Mouse (Mus musculus): ENCODE results near the gene Pknox2.

The Pknox2 gene

GRCm38 (mm10) chr9:37147359-37147685 is at the start of gene Pknox2:
Gene Pknox2 (minus strand): TSS chr9:37147407.
- DNase-seq (ENCODE audit: low read depth, low spot score), result peak; percentile 83

- no peak for DNase-seq (ENCODE audit: low read depth, low spot score)
These were observed 40.8 kb upstream of the Pknox2 start for GRCm38 (mm10) chr9:37188024-37188423.

- DNase-seq (ENCODE audit: low read depth, low spot score), result no peak
These were observed 40.2 kb upstream of the Pknox2 start for GRCm38 (mm10) chr9:37187407-37187806.

GRCm38 (mm10) chr9:37183176-37183575 is 36.0 kb upstream of the Pknox2 start:
- no peak for DNase-seq (ENCODE audit: low read depth, low spot score)

GRCm38 (mm10) chr9:37181596-37181995 is 34.4 kb upstream of the Pknox2 start:
- no peak for DNase-seq (ENCODE audit: low read depth, low spot score)

DNA sequence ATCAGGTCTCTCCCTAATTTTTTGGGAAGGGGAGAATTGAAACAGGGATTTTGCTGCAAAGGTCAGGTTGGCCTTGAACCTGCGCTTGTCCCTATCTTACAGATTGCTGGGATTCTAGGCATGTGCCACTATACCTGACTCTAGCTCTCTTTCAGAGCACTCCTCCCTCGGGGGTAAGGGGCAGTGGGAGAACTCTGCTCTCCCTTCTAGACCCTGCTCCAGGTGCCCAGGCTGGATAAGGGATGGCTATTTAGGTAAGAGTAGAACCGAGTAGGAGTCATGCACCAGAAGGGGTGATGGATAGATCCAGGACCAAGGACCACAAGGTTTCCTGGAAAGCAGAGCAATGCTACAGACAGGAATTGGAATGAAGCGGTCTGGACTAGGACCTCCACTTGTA is 32.4 kb upstream of the Pknox2 start:
- DNase-seq (ENCODE audit: low read depth, low spot score), result no peak

DNA sequence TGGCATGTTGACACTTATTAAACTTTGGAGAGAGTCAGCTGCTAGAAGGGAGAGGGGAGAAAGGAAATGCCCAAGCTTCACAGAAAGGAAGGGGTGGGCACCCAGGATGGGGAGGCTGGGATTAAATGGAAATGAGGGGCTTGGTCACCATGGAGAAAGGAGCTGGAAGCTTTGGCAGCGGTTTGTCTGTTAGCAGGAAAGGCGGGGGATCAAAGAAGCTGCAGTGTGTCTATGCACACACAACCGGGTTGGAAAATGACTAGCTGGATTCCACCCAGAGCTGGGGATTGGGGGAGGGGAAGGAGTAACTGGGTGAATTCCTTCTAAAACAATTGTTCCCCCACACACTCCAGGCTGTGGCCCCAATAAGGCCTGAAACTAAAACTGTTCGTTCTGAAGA is 31.7 kb upstream of the Pknox2 start:
- no peak for DNase-seq (ENCODE audit: low read depth, low spot score)

DNA sequence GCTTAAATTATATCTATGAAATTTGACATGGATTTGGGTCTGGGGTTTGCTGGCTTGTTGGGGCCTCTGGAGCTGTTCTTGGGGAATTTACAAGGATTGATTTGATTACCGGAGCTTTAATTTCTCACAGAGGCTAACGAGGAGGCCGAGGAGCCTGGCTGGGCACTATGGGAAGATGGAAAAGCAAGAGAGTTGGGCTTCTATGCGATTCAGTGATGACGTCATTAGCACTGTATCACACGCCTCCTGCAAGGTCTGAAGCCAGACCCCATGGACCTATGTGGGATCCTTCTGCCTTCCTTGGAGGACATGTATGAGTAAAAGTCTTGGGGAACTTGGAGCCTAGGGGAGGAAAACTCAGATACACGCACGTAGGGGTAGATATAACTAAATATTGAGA is 30.3 kb upstream of the Pknox2 start:
- DNase-seq (ENCODE audit: low read depth, low spot score), result no peak

GRCm38 (mm10) chr9:37177107-37177506 is 29.9 kb upstream of the Pknox2 start:
- DNase-seq (ENCODE audit: low read depth, low spot score), result peak; percentile 63

- no peak for DNase-seq (ENCODE audit: low read depth, low spot score)
These were observed 28.8 kb upstream of the Pknox2 start for GRCm38 (mm10) chr9:37176002-37176401.

GRCm38 (mm10) chr9:37173376-37173775 is 26.2 kb upstream of the Pknox2 start:
- DNase-seq (ENCODE audit: low read depth, low spot score), result peak; percentile 47

GRCm38 (mm10) chr9:37166899-37167298 is 19.7 kb upstream of the Pknox2 start:
- DNase-seq (ENCODE audit: low read depth, low spot score), result peak; percentile 35

- DNase-seq (ENCODE audit: low read depth, low spot score), result no peak
These were observed 13.5 kb upstream of the Pknox2 start for GRCm38 (mm10) chr9:37160686-37161085.

GRCm38 (mm10) chr9:37147886-37148285 is 679 bp upstream of the Pknox2 start:
- no peak for DNase-seq (ENCODE audit: low read depth, low spot score)

DNA sequence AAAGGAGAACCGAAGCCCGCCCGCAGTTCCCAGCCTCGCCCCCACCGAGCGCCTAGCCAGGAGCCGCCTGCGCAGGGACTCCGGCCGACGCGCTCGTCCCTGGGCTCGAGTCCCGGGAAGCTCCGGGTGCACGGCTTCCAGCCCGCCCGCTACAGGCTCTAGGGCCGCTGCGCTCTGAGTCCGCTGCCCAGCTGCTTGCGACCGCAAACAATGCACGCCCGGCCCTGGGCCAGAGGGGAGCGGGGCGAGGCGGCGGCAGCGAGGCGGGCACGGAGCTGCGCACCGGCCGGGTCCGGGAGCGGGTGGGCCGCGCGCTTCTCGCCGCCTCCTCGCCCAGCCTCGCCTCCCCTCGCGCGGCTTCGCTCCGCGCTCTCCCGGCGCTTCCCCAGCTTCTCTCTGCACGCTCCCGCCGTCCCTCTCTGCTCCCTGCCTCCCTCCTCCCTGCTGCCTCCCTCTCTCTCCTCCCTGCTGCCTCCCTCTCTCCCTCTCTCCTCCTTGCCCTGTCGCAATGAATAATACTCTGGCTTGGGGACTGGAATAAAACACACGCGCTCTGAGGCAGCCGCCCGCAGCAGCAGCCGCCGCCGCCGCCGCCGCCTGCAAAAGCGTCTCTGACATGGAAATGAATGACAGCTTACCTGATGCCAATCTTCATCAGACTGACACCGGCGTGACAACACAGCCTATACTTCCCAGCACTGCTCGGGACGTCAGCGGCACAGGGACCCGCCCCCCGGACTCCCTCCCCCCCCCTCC is 426 bp downstream of the Pknox2 start:
- DNase-seq (ENCODE audit: low read depth, low spot score), result peak; percentile 57

GRCm38 (mm10) chr9:37146353-37146602 is 929 bp downstream of the Pknox2 start:
- DNase-seq (ENCODE audit: low read depth, low spot score), result no peak

DNA sequence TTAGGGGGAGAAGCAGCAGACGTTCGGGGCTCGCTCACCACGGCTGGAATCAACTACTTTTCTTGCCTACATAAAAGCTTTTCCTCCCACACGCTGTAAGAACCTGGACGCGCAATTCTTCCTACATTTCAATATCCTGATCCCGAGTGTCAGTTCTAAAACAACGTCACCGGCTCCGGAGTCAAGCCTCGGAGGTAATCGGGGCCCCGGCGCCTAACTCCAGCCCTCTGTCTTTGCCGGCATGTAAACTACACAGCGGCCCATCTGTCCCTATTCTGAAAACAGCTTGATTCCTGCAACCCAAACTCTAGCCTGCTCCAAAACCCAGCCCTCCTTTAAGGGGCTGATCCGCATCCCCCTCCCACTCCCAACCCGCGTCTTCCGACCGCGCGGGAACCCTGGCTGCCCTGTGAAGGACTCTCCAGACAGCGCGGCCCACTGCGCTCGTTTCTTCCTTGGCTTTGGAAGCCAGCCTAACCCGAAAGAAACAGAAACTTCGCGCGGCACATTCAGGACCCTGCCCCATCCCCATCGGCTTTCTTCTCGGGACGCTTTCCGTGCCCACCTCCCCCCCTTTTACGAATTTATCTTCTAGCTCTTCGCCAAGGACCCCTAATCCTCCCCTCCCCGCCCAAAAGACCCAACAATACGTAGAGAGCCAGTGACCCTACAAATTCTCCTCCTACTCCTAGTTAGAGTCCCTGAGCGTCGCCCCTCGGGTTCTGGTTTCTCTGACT is 1.4 kb downstream of the Pknox2 start:
- no peak for DNase-seq (ENCODE audit: low read depth, low spot score)

DNA sequence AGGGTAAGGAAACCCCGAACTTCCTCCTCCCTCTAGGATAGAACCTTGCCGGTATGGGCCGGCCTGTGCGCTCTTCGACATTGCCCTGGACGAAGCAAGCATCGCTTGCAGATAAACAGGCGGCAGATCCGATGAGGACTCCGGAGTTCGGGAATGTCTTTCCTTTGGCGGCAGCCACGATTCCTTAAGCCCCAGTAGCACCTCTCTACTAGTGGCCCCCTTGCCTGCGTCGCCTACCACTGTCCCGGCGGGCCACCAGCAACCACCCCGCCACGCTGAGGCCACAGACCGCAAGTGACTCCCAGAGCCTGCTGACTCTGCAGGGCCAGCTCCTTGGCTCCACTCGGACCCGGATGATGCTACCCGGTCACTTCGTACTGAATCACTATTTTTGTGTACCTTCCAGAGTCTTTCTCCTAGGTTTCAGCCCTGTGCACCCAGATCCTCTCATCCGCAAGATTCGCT is 2.0 kb downstream of the Pknox2 start:
- DNase-seq (ENCODE audit: low read depth, low spot score), result no peak

DNA sequence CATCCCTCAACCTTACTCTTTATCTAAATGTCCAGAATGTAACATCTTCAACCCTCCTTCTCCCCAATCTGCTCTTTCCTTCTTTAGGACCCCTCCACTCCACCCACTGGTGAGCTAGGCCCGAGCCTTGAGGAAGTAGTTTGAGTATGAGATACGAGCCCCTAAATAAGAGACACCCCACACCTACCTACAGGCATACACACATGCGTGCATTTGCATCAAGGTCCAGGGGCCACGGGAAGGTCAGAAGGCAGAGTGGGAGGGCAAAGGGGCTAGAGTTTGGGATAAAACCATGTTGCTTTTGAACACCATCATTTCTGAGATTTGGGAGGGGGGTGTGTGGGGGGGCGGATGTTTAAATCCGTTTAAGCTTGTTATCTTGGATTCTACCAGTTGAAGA is 2.5 kb downstream of the Pknox2 start:
- DNase-seq (ENCODE audit: low read depth, low spot score), result no peak

DNA sequence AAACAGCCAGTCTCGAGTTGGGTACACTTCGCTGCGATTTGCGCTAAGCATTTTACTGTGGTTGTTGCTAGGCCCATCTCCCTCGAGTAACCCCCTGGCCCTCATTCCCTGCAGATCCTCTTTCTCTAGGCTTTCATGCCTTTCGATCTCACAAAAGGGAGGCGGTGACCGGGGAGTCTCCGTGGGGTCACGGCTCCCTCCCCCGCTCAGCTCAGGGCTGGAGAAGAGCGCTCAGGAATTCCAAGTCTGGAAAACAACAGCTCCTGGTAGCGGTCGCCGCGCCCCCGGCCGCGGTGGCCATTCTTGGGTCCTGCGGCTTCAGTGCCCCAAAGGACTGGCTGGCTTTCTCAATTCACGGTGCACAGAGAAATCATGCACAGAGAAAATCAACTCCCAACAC is 3.0 kb downstream of the Pknox2 start:
- peak; percentile 73 for DNase-seq (ENCODE audit: low read depth, low spot score)

- peak; percentile 82 for DNase-seq (ENCODE audit: low read depth, low spot score)
These were observed 3.9 kb downstream of the Pknox2 start for GRCm38 (mm10) chr9:37143046-37143931.

DNA sequence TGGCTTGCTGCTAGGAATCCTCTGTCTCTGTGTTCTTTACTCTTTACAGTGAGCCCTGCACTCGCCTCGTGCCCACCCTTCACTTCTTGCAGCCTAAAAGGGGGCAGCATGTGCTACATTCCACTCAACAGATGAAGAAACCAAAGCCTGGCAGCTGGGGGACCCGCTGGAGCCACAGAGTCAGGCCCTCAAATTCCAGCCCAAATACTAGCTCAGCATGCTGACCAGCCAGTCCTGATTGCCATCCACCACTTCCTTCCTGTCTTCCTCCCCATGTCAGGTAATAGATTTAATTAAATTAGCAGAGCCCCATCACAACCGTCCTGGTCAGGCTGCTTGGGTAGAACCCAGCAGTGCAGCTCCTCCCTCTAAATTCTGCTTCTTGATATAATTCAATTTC is 5.1 kb downstream of the Pknox2 start:
- DNase-seq (ENCODE audit: low read depth, low spot score), result no peak

Data from forelimb bud, embryonic 11.5 days (tissue).